Mouse (Mus musculus) monocyte, adult 2 months (primary cell): Measurements from ENCODE around the gene Enah.

ENCODE experiments used
- DNase-seq, 2 experiments: peaks; one replicate each; pipeline ENCODE4 v3.0.0; 2022; ENCODE audit warnings: low spot score in 2 of 2, low read depth in 1 of 2

Gene Enah

DNA sequence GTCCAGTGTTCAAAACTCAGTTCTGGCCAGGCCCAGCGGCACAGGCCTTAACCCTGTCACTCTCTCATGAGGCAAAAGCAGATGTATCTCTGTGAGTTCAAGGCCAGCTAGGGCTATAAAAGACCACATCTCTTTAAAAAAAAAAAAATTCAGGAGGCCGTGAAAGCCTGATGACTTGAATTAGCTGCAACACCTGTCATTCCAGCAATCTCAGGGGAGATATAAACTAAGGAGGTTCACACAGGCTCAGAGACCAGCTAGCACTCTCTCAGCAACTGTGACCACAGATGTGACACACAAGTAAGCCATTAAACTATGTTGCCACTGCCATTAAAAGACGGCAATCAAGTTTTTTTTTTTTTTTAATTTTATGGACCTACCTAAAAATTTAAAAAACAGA, 56.0 kb downstream of the Enah start:
- DNase-seq, result no peak

DNA sequence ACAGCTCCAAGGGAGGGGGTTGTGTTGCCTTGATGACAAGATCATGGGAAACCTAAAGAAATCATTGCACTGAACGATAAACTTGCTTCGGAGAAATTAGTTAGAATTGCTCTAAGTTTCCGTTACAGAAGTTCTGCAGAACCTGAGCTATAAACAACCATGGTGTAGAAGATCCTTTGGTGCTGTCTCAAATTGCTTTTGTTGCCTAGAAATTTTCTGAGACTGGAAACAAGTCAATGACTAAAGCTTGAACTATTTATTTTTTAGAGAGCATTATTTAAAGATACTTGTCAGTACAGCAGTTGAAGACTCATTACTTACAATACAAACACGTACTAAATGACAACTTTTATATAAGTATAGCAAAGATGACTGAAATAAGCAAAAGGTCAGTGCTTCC, 56.4 kb downstream of the Enah start:
- DNase-seq, result no peak

DNA sequence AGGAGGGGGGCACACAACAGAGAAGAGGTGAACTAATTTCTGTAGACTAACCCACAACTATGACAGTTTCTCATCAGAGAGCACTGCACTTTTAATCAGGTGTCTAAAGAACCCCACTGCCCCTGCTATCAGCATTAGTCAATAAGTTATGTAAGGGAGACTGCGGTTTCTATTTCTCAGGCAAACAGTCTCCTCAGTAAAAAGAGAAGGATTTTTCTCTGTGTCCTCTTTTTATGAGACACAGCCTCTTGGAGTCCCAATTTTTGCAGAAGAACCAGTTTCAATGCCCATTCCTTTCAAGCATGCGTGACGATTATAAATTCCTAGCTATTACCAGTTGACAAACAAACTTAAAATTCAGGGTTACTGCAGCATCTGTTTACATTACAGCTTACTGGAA, 59.4 kb downstream of the Enah start:
- no peak for DNase-seq

DNA sequence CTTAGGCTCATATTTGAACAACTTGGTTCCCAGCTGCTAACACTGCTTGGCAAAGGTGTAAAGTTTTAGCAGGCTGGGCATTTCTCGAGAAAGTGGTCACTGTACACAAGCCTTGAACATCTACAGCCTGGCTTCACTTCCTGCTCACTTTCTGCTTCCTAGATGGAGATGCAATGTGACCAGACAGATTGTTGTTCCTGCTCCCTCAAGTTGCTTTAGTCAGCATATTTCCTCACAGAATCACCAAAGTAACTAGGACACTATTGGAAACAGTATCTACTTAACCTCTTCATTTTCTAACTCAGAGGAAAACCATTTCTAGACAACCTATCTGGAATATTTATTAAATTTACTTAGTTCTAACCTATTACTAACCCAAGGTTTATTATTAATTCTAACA, 61.4 kb downstream of the Enah start:
- no peak for DNase-seq

DNA sequence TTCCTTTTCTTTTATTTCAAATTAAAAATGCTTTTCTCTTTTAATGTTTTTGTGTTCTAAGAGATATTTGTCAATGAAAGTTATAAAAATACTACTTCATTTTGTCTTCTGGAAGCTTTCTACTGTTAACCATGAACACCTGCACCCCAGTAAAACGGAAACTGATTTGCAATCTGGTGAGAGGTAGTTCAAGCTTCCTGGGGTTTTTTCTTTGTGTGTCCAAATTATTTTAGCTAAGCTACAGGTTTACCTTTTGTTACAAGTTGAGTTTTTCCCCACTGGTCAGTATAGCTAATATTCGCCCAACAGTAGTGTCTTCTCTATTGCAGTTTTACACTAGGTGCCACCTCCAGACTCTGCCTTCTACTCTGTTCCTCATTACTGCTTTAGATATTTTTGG, 62.1 kb downstream of the Enah start:
- no peak for DNase-seq

DNA sequence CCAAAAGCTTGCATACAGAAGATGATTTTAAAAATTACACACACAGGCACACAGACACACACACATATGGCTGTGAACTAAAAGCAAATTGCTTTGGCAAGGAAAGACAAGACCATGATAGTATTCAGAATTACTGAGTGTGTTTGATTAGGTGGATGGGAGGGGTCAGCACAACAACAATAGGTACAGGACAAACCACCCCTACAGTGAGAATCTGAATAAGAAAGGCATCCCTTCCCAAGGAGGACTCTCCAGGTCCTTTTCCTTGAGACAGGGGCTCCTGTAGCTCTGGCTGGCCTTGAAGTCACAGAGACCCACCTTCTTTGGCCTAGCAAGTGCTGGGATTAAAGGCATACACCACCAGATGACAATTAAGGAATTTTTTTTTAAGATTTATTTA, 66.2 kb downstream of the Enah start:
- DNase-seq, result no peak

DNA sequence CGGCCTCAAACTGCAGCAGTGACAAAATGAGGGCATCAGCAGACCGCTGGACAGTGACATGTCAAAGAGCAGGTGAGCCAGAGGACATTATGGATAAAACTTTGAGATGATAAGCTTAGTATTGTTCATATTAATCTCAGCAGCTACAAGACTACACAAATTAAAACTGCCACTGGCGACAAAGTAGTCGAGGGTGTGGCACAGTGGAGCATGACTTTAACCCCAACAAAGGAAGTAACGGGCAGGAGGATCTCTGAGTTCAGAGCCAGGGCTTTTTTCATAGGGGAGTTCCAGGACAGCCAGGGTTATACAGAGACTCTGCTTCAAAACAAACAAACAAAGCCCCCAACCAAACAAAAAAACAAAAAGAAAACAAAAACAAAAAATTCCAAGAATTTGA, 68.5 kb downstream of the Enah start:
- no peak for DNase-seq

DNA sequence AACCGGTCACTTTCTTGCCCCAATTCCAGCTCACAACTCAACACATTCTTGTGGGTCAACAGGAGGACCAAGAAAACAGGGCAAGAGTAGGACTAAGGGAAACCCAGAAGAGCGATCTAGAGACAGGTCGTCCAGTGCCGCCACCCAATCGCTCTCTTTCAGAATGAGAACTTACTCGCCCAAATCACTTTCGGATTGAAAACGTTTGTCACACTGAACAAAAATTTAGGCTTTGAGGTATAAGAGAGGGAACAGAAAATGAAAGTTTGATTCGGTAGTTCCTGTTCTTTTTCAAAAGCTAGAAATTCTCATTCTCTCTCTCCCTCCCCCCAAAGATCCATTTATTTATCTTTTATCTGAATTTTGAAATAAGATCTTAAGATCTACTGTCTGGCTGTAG, 69.1 kb downstream of the Enah start:
- no peak for DNase-seq

DNA sequence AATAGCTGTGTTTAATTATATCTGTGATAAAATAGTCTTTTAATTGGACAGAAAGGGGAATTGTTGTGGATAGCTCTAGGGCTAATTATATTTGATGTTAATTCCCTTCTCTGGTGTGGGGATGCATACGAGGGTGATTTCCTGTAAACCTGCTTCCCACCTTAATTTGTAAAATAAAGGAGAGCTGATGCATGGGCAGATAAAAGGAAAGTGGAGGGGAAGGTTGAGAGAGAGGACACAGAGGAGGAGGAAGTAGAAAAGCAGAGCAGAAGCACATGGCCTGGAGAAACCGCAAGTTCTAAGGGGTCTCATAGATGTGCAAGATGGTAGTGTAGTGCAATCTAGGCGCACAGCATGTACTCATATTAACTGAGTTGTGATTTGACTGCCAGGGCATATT, 71.6 kb downstream of the Enah start:
- no peak for DNase-seq

DNA sequence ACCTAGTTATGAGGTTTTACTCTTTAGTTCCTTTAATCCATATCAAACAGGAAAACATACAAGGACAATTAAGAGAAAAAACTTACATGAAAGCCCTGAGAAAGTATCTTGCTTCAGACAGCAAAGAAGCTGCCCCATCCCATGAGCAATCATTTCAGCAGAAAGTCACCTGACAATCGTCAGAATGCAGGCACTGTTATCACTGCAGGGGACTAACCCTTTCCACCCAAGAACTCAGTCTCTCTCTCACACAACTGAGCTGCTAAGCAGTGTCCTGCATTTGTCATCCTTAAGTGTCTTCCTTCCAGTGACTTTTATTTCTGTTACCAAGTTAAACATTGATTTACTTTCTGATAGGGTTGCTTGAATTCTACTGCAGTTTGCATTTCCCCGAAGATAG, 82.7 kb downstream of the Enah start:
- no peak for DNase-seq

DNA sequence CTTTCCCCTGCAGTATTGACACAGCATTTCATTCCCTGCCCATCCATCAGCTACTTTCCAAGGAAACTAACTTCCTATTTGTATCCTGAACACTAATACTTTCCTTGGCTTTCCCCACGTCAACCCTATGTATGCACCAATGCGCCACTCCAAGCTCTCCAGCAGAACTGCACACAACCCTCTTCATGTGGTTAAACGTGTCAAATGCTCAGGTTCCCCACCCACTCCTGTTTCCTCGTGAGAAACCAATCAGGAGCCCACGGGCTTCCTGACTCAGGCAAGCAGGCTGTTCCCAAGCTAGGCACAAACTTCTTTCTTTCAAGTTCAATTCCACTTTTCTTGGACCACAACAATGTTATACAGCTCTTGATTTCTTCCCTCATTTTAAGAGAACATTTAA, 91.4 kb downstream of the Enah start:
- no peak for DNase-seq

DNA sequence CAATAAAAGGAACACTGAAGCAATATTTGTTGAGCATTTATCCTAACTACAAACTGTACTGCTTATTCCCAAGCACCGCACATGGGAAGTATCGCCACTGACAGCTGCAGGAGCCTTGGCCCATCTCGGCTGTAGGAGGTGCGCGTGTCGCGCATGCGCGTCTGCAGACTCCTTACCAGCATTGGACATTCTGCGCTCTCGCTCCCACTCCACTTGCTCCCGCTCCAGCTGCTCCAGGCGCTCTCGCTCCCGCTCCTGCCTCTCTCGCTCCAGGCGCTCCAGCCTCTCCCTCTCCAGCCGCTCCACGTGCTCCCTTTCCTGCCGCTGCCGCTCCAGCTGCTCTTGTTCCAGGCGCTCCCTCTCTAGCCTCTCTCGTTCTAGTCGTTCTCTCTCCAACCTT, 96.4 kb downstream of the Enah start:
- no peak for DNase-seq

DNA sequence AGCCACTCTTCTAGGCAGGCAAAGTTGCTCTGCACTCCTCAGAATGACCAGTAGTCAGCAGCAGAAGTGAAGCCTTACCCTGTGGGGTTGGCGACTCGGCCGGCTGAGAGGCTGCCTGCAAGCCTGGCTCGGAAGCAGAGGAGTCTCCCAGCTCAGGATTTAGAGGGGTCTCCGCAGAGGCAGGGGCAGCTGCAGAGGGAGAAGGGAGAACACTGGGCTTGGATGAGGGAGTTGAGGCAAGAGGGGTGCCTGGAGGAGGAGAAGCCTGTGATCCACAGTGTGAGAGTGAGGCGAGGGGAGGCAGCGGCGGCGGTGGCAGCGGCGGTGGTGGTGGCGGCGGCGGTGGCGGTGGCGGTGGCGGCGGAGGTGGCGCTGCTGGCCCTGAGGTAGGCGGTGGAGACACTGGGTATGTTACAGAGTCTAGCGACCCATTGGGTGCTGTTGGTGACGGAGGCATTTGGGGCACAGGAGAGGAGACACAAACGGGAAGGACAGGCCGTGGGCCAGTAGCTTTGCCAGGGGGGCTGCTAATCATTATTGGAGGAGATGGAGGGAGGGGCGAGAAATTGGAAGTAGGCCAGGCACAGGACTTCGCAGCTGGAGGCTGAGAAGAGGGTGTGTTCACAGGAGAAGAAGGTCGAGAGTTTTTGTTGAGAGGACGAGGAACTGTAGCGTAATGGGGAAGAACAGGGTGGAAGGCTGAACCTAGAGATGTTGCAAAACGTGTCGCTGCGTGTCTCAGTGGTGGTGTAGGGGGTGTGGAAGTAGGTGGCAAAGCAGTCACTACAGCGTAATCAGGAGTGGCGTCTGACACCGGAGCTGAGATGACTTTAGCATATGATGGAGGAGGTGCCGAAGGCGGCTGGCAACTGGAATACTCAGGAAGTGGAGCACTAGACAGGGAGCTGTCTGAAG, 98.0 kb downstream of the Enah start:
- peak in 1 of 2 experiments; percentile 4 for DNase-seq

DNA sequence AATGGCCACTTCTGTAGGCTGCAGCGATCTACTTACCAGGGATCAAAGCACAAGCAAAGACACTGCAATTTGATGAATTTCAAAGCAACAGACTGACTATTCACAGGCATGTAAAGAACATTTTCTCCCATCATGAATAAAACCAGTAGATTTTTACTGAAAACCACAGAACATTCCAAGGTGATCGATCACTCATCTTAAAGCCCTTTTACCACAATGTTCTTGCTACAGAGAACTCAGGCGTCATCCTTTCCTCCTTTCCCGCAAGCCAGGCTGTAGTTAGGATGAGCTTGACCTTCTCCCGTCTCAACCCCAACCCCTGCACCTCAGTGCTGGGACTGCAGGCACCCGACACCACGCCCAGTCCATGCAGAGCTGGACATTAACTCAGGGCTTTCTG, 107.9 kb downstream of the Enah start:
- no peak for DNase-seq

DNA sequence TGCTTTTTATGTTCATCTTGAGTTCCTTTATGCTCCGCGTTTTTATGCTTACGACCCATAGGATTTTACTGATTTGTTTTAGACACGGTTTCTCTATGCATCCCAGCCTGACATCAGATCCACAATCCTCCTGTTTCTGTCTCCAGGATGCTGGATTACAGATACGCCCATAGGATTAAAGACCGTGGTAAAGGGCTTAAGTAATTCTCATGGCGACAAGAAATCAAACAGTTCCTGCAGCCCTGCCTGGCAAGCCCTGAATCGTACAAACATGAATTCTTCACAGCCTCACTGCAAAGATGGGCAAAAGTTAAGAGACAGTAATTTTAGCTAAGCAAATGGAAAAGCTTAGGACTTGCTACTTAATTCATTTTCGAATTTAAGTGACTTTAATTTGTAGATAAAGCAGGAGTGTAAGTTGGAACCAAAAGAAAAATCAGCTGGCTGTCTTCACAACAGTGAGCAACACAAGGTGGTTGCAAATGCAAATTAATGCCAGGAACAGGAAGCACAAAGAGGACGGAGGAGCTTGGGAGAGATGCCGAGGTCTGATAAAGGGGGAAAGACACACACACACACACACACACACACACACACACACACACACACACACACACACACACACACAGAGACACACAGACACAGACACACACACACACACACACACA, 118.0 kb downstream of the Enah start:
- no peak for DNase-seq

DNA sequence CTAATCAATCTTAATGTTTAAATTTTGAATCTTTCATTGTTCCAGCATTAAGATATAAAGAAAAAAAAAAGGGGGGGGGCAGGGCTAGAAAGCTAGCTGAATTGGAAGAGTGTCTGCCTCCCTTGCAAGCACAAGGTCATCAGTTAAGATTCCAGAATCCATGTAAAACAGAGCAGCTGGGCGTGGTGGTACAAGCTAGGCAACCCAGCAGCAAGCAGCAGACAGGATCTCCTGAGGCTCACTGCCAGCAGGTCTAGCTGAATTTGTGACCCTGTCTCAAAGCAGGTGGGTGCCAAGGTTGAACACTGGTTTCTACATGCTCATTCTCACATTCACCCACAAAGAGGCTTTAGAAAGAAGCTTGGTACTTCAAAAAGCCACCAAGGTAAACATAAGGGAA, 118.9 kb downstream of the Enah start:
- no peak for DNase-seq

DNA sequence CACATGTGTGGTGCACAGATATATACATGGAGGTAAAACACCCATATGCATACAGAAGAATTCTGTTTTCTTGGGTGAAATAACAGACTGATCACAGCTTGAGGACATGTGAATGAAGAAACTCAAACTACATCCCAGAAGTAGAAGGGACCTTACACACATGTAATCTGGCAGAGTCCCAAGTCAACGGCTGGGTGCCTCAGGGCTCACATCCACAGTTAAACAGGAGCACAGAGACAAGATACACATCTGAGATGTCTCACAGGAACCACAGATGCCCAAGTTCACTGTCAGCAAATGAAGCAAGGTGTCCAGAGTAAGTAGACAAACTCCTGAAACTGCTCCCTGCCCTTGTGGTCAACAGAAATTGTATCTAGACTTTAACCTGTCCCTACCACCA, 120.8 kb downstream of the Enah start:
- no peak for DNase-seq

DNA sequence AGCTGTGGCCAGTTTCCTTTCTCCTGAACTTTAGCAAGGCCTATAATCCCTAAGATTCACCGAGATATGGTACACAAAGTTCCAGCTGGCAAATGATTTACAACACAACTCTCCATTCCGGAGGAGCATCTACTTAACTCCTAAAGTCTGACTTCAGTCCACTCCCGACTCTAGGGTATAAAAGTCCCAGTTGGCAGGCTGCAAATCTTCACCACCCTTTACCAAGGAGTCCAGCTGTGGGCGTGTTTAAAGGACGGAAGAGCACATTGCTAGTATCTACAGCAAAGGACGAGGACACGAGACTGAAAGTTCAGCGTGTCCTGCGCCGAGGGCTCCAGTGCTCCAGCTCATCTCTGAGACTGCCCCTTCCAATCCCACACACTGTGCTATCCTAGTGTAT, 122.8 kb downstream of the Enah start:
- DNase-seq, result no peak

DNA sequence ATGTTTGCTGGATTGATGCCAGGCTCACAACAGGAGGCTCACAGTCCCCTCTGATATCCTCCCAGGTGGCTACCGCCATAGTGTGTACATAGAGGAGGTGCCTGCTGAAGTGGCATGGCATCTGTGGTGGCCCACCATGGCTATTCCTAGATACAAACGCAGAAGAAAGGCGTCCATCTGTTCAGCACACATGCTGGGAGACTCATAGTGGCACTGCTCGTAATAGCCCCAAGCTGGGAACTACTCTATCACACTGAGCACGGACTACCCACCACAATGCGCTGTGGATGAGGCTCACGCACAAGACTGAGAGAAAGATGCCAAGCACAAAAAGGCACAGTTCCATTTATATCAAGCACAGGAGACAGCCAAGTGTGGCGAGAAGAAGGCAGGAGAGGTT, 126.1 kb downstream of the Enah start:
- DNase-seq, result no peak

DNA sequence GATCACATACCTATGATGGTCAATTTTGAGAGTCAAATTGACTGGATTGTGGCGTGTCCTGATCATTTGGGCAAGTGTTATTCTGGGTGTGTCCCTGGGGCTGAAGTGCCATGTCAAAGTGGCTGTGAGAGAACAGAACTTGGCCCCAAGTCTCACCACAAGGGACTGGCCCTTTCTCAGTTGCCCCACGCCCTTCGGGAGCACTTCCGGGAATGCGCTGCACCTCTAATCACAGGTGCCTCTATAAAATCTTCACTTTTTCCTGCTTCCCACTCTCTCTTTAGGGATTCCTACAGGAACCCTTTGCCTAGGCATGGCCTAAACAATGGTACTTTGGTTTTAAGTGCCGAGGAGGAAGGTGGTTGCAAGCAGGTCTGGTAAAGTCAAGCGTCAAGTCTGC, 130.1 kb downstream of the Enah start:
- no peak for DNase-seq

DNA sequence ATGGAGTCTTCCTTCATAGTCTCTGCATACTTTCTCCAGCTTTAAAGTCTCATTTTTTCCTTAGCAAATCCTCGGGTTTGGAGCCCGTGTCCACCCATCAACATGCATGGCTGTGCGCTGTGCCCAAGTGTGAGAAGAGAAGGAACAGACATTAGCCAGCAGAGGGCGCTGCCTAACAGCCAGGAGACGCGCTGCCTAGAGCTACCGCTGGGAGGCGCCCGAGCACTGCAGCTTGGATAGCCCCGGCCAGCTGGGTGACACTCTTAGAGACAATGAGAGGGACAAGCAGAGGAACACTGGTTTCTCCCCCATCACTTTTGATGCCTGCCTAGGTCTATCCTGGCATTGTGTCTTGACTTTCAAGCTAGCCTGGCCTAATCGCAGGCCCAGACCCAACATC, 131.0 kb downstream of the Enah start:
- peak; percentile 73 to 89 for DNase-seq

DNA sequence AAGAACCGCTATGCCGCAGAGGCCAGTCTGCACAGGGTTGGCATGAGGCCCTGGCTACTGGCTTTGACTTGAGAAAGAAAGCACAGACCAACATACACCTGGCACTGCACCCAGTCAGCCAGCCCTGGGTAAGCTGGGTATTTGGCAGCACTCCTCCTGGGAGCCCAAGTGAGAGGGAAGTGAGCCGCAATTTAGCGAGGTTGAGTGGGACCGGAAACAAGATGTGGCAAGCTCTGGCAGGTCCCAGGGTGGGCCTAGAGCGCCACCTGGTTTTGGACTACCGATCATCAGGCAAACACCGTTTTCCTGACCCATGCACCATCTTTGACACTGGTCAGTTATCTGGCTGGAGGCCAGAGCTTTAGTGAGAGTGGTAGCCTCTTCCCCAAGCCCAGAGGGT, 138.3 kb downstream of the Enah start:
- peak; percentile 37 to 59 for DNase-seq
